ENCODE assay signal across 8 mouse cellular contexts in the genomic region with DNA sequence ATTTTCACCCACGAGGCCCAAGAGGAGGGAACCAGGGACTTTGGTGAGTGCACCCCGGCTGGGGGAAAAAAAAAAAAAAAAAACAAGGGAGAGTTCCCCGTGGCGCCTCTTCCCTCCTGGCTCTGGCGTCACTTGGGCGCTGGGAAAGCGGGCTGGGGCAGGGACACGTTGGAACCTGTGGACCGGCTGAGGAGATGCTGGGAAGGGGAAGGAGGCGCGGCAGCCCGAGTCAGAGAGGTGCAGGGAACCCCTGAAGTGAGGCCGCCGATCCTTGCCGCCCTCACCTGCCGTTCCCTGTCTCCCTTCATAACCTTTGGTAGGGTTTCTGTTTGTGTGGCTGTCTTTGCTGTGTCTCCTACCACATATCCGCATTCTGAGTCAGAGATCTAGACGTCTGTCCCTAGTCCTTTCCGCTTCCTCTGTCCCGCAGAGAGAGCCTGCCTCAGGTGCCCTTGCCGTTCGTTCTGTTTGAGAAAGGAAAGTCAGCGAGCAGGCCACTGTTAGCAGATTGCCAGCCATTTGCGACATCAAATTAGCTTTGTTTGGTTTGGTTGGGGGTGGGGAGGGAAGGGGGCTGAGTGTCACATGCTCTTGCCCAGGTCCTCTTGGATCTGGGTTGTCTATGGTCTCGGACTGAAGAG. TPM values are rescaled to one million over a fixed set of nuclear protein-coding genes. Genes with fewer than 3 reads are reported as not detected.
DNase-seq lines count a peak whose midpoint lies in the region; ATAC-seq and TF ChIP-seq lines count a peak whose summit lies in the region.

A gene (minus strand): TSS at position 470 of the 641 bp plus-strand sequence.

- peak within 1 kb of the TSS; percentile 91 for H3K4me2 ChIP-seq in kidney, embryonic 14.5 days (replicated peaks; ENCODE audit: low read depth, low read length)
- peak within 1 kb of the TSS; percentile 67 for H3K4me2 ChIP-seq in midbrain, embryonic 11.5 days

- no peak for TF ChIP-seq POLR2A in bone marrow macrophage, adult 2 months (IDR thresholded peaks at IDR 0.05; ENCODE audit: borderline replicate concordance, low read depth, low read length)

- peaks cover 13% of the 10 kb centered on the region for H3K4me1 ChIP-seq in kidney, embryonic 14.5 days (ENCODE audit: control insufficient read depth, insufficient read depth, low read length)
- H3K4me1 ChIP-seq in bone marrow macrophage, adult 2 months (ENCODE audit: control insufficient read depth, insufficient read depth, low read length), result peaks cover 23% of the 10 kb centered on the region
- peaks cover 10% of the 10 kb centered on the region for H3K4me1 ChIP-seq in midbrain, embryonic 11.5 days (ENCODE audit: control insufficient read depth, insufficient read depth, low read length)

- no peak for DNase-seq in kidney, adult 18-20 months
- peak; percentile 87 for DNase-seq in midbrain, embryonic 11.5 days (ENCODE audit: low spot score, missing footprints)
- DNase-seq in cerebellum, adult 8-10 months, result no peak
- DNase-seq in gastrocnemius, postnatal 4 days (ENCODE audit: low spot score in 2 of 2), result no peak
- no peak for DNase-seq in left cerebral cortex, postnatal 4 days

- ATAC-seq in kidney, embryonic 14.5 days (ENCODE audit: low FRiP score, low TSS enrichment), result no peak
- ATAC-seq in inflammation-experienced regulatory T-cells, adult 6 months, result peak; percentile 63
- ATAC-seq in midbrain, embryonic 11.5 days (ENCODE audit: low FRiP score), result no peak

- H3K27ac ChIP-seq in kidney, embryonic 14.5 days (ENCODE audit: low read depth, low read length), result 0 out of 2 replicates have a peak within 1 kb of the TSS, but pooled peaks have one; percentile 9
- no peak within 1 kb of the TSS for H3K27ac ChIP-seq in bone marrow macrophage, adult 2 months (ENCODE audit: insufficient read depth, low read depth, low read length)
- H3K27ac ChIP-seq in midbrain, embryonic 11.5 days (ENCODE audit: low read depth, low read length), result no peak within 1 kb of the TSS

- no peaks in the 10 kb centered on the region for H3K36me3 ChIP-seq in kidney, embryonic 14.5 days (ENCODE audit: control insufficient read depth, insufficient read depth, low read length)
- H3K36me3 ChIP-seq in midbrain, embryonic 11.5 days (ENCODE audit: control insufficient read depth, insufficient read depth, low read length), result no peaks in the 10 kb centered on the region

- no peak for TF ChIP-seq CTCF in bone marrow macrophage, adult 2 months (IDR thresholded peaks at IDR 0.05; ENCODE audit: low read depth, low read length)

- peak within 1 kb of the TSS; percentile 59 for H3K9ac ChIP-seq in kidney, embryonic 14.5 days (ENCODE audit: low read depth, low read length)
- H3K9ac ChIP-seq in midbrain, embryonic 11.5 days (ENCODE audit: low read length), result peak within 1 kb of the TSS; percentile 36; the same call in 1 of the 2 replicates

- intact Hi-C loops in left cerebral cortex, postnatal 4 days (cut with DNase I), result no loop called here

- peak within 1 kb of the TSS; percentile 56 for H3K4me3 ChIP-seq in kidney, embryonic 14.5 days (ENCODE audit: low read length)
- H3K4me3 ChIP-seq in bone marrow macrophage, adult 2 months (ENCODE audit: insufficient read depth, low read length), result peak within 1 kb of the TSS; percentile 53
- peak within 1 kb of the TSS; percentile 33 for H3K4me3 ChIP-seq in midbrain, embryonic 11.5 days (ENCODE audit: low read depth, low read length)

- H3K9me3 ChIP-seq in kidney, embryonic 14.5 days (ENCODE audit: control insufficient read depth, low read length), result no peaks in the 10 kb centered on the region
- no peaks in the 10 kb centered on the region for H3K9me3 ChIP-seq in midbrain, embryonic 11.5 days (ENCODE audit: control insufficient read depth, low read length)

- 5% methylated on average over 25 of the region's 25 CpGs for WGBS in kidney, embryonic 14.5 days
- 3% methylated on average over 25 of the region's 25 CpGs for WGBS in midbrain, embryonic 11.5 days

- peaks cover 16% of the 10 kb centered on the region for H3K27me3 ChIP-seq in kidney, embryonic 14.5 days (ENCODE audit: control insufficient read depth, insufficient read depth, low read length)
- peaks cover 28% of the 10 kb centered on the region for H3K27me3 ChIP-seq in midbrain, embryonic 11.5 days (ENCODE audit: control insufficient read depth, insufficient read depth, low read length)

RNA-seq across cellular contexts. Expression of the gene that starts here (rescaled TPM):
- polyA plus RNA-seq in kidney, embryonic 14.5 days (2014; fragmentation: Nextera tagmentation; extraction: Ambion mirVana), result 0.39 TPM in 1 of 2 replicates, not detected in the other
- 0.34 and 0.67 TPM in 2 replicates for polyA plus RNA-seq in bone marrow macrophage, adult 2 months (2012; ENCODE audit: insufficient read depth, insufficient read length, missing spikeins)
- not detected for polyA plus RNA-seq in inflammation-experienced regulatory T-cells, adult 6 months (2017; shearing (Covaris generic))
- 0.18 and 0.41 TPM in 2 replicates for polyA plus RNA-seq in midbrain, embryonic 11.5 days (2014; fragmentation: Nextera tagmentation; extraction: Ambion mirVana)
- total RNA-seq in gastrocnemius, postnatal 4 days (2021), result not detected
- not detected for total RNA-seq in left cerebral cortex, postnatal 4 days (2021)

Comparison
In these comparisons a context has a peak if more than half of its experiments do, and no peak if none do; other contexts are left out.
1. Peak in ATAC-seq in inflammation-experienced regulatory T-cells, adult 6 months; RNA of the gene not detected or under 1 TPM.
2. Peak in DNase-seq, H3K4me3 ChIP-seq, H3K9ac ChIP-seq and H3K4me2 ChIP-seq in midbrain, embryonic 11.5 days; RNA of the gene not detected or under 1 TPM.